Mouse (Mus musculus) layer of hippocampus, adult 2 months (tissue): ENCODE measurements around the gene Ppp4r3a. TPM values are rescaled to one million over a fixed set of nuclear protein-coding genes. Genes with fewer than 3 reads are reported as not detected.
"Not testable (repeated sequence)": the region's sequence is repeated elsewhere in the genome, so short reads cannot be mapped to it uniquely, and the experiment has no call there.

Experiments used
- DNase-seq, 2 experiments: peaks; one replicate each; pipeline ENCODE4 v3.0.0; 2022; ENCODE audit warnings: low spot score in 2 of 2
- H3K27ac ChIP-seq: fragments of 200-600 bp; 2 replicates; pipeline ENCODE4 v1.8.1; 2022
- H3K4me3 ChIP-seq: fragments of 200-600 bp; 2 replicates; pipeline ENCODE4 v1.8.1; 2022; ENCODE audit warnings: mild to moderate bottlenecking
- CTCF ChIP-seq: fragments of 200-600 bp; conservative IDR thresholded peaks from 2 replicates; pipeline ENCODE4 v1.8.1; 2022; ENCODE audit warnings: antibody characterized with exemption, mild to moderate bottlenecking, moderate library complexity
- long read RNA-seq, 2 experiments: library from polyadenylated mRNA; stranded (forward); transcript quantifications; one replicate each; pipeline ENCODE4 v2.0.0; 2021; ENCODE audit warnings: borderline mapping rate in 2 of 2
- total RNA-seq, 2 experiments: library from RNA; stranded (reverse); gene quantifications; 2 replicates each; pipeline ENCODE4 v1.2.3; 2021

Gene Ppp4r3a
- 10 to 100 TPM; 38.4 to 44.7 TPM for total RNA-seq
- long read RNA-seq, experiment 1, full-length matches to known transcripts, result 5 of 11 reads
- long read RNA-seq, experiment 1, partial matches to known transcripts, result 1 of 11 reads
- long read RNA-seq, experiment 1, other reads (novel, unspliced or antisense), result 5 of 11 reads
- long read RNA-seq, experiment 2, full-length matches to known transcripts, result 9 of 30 reads
- long read RNA-seq, experiment 2, partial matches to known transcripts, result 19 of 30 reads
- long read RNA-seq, experiment 2, other reads (novel, unspliced or antisense), result 2 of 30 reads

DNA sequence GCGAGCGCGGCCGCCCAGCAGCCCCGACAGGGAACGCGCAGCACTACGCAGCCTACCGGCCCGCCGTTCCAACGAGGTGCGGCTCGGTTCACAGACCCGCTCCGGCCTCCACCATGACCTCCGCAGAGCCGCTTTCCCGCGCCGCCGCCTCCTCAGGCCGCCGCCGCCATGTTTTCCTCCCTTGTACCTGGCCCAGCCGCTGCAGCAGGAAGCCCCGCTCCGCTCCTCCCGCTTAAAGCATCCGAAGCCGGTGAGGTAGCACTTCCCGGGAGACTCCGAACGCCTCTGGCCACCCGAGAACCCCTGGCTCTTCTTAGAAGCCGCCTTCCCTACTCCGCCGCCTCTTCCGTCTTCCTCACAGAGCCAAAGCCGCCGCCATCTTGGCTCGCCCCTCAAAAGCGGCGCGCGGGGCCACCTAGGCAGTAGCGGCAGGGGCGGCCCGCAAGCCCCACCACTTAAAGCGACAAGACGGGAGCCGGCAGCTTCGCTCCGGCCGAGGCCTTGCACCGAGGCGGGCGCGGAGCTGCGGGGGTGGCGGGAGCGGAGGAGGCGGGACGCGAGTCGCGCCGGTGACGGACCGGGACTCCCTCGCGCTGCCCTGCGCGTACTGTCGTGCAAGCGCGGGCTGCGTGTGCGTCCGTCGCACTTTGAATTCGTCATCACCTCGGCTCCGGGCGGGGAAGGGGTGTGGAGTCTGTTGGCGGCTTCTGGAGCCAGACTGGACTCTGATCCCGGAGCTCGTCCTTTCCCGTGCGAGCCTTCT, at the start of gene Ppp4r3a:
Gene Ppp4r3a (minus strand): TSS at position 627 of the 763 bp plus-strand sequence.
- Histone ChIP-seq H3K4me3 (peak within 1 kb of the TSS; percentile 97), H3K27ac (peak within 1 kb of the TSS; percentile 100)
- TF ChIP-seq CTCF, result no peak
- DNase-seq, result peak; percentile 96 to 97

DNA sequence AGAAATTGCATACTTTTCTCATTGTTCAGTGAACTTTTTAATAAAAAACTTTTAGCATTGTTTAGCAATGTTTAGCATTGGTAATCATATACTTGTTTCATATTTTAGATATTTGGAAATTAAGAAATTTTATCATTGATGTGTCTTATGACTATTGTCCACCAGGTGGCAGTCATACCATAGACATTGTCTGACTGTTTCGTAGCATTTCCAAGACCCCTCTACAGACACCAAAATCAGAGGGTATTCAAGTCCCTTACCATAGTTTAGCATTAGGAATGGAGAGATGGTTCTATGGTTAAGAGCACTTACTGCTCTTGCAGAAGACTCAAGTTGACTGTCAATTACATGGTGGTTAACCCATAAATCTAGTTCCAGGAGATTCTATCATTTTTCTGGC, 39.5 kb upstream of the Ppp4r3a start:
- no peak for DNase-seq
- Histone ChIP-seq H3K4me3 (no peak overlapping the region), H3K27ac (no peak overlapping the region)
- peak; percentile 84 for TF ChIP-seq CTCF

DNA sequence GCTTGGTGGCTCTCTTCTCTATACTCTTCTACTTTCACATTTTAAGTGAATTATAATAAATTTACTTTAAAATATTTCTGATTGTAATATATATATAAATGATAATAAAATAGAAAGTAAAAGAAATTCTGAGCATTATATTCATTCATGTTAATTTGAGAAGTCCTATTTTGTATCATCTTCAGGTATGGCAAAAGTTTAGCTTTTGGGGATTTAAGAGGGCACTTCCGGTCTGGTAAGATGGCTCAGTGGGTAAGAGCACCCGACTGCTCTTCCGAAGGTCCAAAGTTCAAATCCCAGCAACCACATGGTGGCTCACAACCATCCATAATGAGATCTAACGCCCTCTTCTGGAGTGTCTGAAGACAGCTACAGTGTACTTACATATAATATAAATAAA, 38.6 kb upstream of the Ppp4r3a start:
- not testable (repeated sequence) for H3K27ac ChIP-seq, DNase-seq, H3K4me3 ChIP-seq

DNA sequence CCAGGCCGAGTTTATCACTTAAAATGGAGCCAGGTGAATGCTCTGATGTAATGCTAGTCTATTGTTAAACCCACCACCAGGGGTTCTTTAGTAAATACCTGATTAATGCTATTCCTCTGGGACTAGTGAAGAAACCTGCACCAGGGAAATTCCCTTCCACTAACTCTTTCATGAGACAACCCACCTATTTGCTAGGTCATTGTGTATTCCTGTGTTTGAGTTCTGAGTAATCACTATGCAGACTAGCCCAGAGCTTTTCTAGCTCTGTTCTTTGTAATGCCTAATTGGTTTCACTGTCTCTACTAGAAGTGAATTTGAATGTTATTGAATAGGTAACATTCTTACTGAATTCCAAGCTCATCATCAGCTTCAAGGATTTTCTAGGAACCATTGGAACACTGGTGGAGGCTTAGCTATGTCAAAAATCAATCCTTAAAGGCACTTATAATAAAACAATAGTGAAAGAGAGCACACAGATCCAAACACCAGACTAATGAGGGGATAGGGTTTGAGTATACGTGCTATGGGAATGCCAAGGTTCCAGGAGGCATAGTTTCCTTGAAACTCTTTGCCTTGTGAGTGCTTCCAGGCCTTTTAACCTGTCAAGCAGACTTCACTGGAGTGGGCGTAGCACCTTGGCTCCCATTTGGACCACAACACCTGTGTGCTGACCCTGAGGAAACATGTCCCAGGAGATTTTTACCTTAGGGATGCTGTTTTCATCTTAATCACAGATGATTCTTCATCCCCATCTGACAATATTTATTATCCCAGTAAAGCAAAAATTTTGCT, 26.5 kb upstream of the Ppp4r3a start:
- not testable (repeated sequence) for H3K4me3 ChIP-seq, H3K27ac ChIP-seq, DNase-seq

DNA sequence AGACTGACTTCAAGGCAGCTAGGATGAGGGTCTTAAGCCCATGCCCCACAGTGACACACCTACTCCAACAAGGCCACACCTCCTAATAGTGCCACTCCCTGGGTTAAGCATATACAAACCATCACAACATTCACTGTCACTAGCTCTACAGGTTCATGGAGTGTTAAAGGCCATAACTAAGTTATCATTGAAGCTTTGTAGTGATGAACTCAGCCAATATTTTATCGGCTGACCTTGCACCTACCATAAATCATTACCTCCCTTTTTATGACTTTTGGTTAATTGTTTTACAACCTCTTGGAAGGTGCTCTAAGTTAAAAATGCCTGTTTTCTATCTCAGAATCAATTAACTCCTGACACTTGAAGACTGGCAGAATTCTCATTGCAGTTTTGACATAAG, 24.2 kb upstream of the Ppp4r3a start:
- no peak for TF ChIP-seq CTCF
- no peak for DNase-seq
- Histone ChIP-seq H3K27ac (no peak overlapping the region), H3K4me3 (no peak overlapping the region)

DNA sequence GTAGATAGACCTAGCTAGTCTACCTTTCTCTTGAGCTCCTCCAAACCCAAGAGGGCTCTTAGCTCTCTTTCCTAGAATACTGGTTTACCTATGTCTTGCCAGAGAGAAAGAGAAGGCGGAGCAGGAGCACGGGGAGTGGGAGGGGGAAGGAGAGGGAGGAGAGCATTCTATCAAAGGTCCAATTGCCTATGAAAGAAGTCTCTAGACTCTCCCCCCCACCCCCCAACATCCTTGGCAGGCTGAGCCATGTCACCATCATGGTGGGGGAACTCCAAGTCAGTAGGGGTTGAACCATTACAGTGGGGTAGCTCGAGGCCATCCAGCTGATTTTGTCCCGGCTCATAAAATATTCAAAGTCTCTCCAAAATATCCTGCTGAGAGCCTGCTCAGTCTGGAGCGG, 22.1 kb upstream of the Ppp4r3a start:
- DNase-seq, result no peak
- no peak for TF ChIP-seq CTCF
- no peak overlapping the region for H3K27ac ChIP-seq
- H3K4me3 ChIP-seq, result no peak overlapping the region

DNA sequence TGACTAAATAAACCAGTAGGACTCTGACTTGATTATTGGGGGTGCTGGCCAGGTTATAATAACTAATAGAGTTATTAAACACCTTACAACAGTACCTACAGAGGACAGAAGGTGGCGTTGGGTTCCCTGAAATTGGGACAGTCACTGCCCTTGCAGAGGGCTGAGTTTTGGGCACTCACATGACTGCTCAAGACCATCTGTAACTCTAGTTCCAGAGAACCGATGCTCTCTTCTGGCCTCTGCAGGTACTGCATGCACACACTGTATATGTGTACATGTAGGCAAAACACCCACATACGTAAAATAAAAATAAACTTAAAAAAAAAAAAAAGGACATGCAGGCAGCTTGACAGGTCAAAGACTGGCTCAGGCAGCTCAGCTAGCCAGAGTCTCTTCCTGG, 19.1 kb upstream of the Ppp4r3a start:
- H3K27ac ChIP-seq, result no peak overlapping the region
- TF ChIP-seq CTCF, result peak; percentile 61
- no peak for DNase-seq
- H3K4me3 ChIP-seq, result no peak overlapping the region

DNA sequence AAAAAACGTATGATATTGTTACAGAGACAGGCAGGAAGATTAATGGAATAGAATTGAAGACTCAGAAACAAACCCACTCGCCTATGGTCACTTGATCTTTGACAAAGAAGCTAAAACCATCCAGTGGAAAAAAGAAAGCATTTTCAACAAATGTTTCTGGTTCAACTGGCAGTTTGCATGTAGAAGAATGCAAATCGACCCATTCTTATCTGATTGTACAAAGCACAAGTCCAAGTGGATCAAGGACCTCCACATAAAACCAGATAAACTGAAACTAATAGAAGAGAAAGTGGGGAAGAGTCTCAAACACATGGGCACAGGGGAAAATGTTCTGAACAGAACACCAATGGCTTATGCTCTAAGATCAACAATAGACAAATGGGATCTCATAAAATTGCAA, 10.2 kb upstream of the Ppp4r3a start:
- H3K27ac ChIP-seq, DNase-seq, H3K4me3 ChIP-seq: not testable (repeated sequence)

DNA sequence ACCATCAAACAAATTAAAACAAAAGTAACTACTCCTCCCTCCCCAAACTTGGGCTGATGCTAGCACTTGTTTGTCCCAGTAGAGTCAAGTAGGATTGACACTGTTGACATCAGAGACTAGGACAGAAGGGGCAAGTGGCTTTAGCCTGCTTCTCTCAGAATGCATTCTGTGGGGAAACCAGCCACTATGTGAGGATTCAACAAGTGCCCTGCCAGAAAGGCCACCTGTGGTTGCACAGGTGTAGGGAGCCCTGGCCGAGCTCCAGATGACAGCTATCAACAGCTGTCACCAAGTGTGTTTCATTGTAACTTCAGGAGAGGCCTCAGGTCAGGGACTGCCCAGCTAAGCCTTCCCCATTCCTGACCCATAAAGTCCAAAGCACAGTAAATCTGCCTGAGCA, 6.5 kb upstream of the Ppp4r3a start:
- TF ChIP-seq CTCF, result no peak
- no peak for DNase-seq
- Histone ChIP-seq H3K27ac (no peak overlapping the region), H3K4me3 (no peak overlapping the region)

DNA sequence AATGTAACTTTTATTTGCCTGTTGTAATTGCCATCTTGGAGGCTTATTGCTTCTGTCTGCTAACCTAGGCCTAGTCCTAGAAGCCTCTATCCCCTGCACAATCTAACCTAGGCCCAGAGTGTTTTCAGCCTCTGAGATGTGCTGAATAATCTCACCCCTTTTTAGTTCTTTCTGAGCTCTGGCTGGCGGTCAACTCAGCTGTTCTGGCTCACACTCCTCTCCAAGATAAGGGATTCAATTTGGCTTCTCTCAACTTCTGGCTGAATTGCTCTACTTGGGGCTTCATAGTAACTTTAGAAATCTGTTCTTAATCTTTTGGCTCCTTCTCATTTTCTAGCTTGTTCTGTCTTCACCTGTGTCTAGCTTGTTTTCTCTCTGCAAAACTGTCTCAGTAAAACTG, 3.9 kb upstream of the Ppp4r3a start:
- no peak overlapping the region for H3K4me3 ChIP-seq
- no peak overlapping the region for H3K27ac ChIP-seq
- DNase-seq, result no peak
- TF ChIP-seq CTCF, result no peak

DNA sequence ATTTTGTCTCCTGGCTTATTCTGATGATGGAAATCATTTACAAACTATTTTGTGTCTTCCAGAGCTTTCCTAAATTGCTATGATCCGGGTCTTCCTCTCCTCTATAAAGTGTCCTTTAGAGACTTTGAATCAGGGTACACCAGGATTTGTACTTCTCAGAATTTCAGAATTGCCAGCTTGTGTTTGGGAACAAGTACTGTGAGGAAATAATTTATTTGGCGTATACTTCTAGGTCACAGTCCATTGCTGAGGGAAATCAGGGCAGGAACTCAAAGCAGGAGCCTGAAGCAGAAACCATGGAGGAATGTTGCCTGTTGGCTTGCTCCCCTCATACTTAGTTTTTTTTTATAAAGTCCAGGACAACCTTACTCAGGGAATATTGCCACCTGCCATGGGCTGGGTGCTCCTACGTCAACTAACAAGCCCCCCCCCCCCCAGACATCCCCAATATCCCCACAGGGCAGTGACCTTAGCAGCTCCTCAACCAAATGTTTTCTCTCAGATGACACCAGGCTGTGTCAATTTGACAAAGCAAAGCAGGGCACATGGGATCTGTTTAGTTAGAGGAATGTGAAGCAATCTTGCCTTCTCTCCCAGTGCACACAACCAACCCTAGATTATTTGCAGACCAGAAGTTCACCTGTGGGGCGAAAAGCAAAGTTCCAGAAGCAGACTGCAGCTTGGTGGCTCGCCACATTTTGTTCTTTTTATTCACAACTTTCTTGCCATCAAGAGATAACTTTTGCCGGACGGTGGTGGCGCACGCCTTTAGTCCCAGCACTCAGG, 1.6 kb upstream of the Ppp4r3a start:
- H3K4me3 ChIP-seq, result no peak overlapping the region
- no peak overlapping the region for H3K27ac ChIP-seq
- no peak for TF ChIP-seq CTCF
- no peak for DNase-seq

DNA sequence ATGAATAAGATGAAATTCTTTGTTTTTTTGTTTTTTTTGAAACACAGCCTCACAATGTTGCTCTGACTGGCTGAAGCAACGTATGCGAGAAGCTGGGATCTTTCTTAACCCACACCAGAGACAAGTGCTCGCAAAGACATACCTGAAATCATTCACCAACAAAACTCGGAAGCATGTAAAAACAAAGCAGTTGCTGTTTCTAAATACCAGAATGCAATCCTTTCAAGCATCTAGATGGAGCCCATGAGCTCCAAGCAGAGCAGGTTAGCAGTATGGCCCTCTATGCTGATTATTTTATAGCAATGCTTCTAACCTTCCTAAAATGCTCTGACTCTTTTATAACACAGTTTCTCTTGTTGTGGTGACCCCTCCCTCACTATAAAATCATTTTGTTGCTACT, 735 bp upstream of the Ppp4r3a start:
- no peak for DNase-seq
- H3K27ac ChIP-seq, result peak overlapping the region; percentile 100

DNA sequence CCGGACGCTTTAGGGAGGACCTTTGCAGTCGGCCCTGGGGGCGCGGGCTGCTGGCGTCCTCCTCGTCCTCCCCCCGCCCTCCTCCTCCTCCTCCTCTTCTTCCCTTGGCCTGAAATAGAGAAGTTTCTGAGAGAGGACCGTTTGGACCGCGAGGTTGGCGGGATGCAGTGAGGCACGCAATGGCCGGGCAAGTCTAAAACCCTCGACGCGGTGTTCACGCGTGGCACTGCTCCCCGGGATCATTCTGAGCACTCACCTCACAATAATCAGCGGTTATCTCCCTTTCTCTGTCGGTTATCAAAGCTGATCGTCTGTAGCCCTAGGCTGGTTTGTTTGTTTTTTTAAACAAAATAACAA, 315 bp upstream of the Ppp4r3a start:
- peak overlapping the region; percentile 100 for H3K27ac ChIP-seq
- no peak for TF ChIP-seq CTCF
- no peak for DNase-seq
- peak overlapping the region; percentile 97 for H3K4me3 ChIP-seq

More for the DNA sequence above, 735 bp upstream of the Ppp4r3a start:
- peak; percentile 38; the same call in 1 of the 2 replicates for TF ChIP-seq CTCF
- peak overlapping the region; percentile 97 for H3K4me3 ChIP-seq
